Mouse (Mus musculus) forebrain, embryonic 12.5 days (tissue): ENCODE measurements around the gene Cisd3. TPM values are rescaled to one million over a fixed set of nuclear protein-coding genes. Genes with fewer than 3 reads are reported as not detected.

ENCODE experiments used
- ATAC-seq: fragments of 200-750 bp; cut with Nextera tagmentation; 2 replicates; pipeline ENCODE4 v1.8.0; 2017; ENCODE audit warnings: moderate TSS enrichment; ENCODE audit not compliant: low FRiP score
- H3K27ac ChIP-seq: fragments of 300-500 bp; sonication (generic); 2 replicates; pipeline ENCODE4 v1.5.1; 2016; ENCODE audit warnings: mild to moderate bottlenecking
- H3K27me3 ChIP-seq: fragments of 300-500 bp; sonication (generic); 2 replicates; pipeline ENCODE4 v1.6.1; 2016; ENCODE audit warnings: mild to moderate bottlenecking
- H3K36me3 ChIP-seq: fragments of 300-500 bp; sonication (generic); replicated peaks from 2 replicates; pipeline ENCODE4 v1.6.1; 2016; ENCODE audit warnings: mild to moderate bottlenecking
- H3K4me1 ChIP-seq: fragments of 300-500 bp; sonication (generic); 2 replicates; pipeline ENCODE4 v1.6.1; 2016
- H3K4me2 ChIP-seq: fragments of 300-500 bp; sonication (generic); 2 replicates; pipeline ENCODE4 v1.6.1; 2016; ENCODE audit warnings: mild to moderate bottlenecking, moderate library complexity
- H3K4me3 ChIP-seq: fragments of 300-500 bp; sonication (generic); replicated peaks from 2 replicates; pipeline ENCODE4 v1.5.1; 2016; ENCODE audit warnings: mild to moderate bottlenecking
- H3K9ac ChIP-seq: fragments of 300-500 bp; sonication (generic); 2 replicates; pipeline ENCODE4 v1.6.1; 2016; ENCODE audit warnings: mild to moderate bottlenecking
- H3K9me3 ChIP-seq: fragments of 300-500 bp; sonication (generic); 2 replicates; pipeline ENCODE4 v1.6.1; 2016
- WGBS: fragments of 180-500 bp; shearing (Covaris S2); methylation state at CpG from one replicate; pipeline ENCODE4 v1.1.7; 2016; 5-methylcytosine and 5-hydroxymethylcytosine counted together
- polyA plus RNA-seq: library from polyadenylated mRNA; unstranded; fragments of >200 nt; fragmentation: Nextera tagmentation; extraction: Ambion mirVana; gene quantifications from 2 replicates; pipeline ENCODE4 v1.2.1, GENCODE M21; 2016

Cisd3 gene
- polyA plus RNA-seq, 1 experiment from 2014 or later: 14.9 TPM

DNA sequence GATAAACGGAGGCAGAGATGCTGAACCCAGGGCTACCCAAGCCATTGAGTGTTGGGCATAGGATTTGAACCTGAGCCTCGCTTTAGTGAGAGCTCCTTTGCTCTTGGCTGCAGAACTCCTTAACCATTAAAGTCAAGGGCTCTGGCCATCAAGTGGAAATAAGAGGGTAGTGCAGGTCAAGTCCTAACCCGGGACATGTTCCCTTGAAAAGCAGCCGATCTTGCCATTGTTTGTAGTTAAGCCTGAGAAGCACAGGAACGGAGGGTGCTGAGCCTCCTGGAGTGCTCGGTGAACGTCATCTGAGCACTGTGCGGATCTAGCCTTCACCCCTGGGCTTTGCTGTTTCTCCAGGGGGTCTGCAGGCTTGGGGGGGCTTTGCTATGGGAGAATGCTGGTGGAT lies 7.8 kb upstream of the Cisd3 start:
- 29% methylated on average over 8 of the region's 8 CpGs for WGBS
- Histone ChIP-seq H3K36me3 (peaks cover 88% of the 10 kb centered on the region), H3K27me3 (no peaks in the 10 kb centered on the region), H3K4me1 (peaks cover 30% of the 10 kb centered on the region), H3K4me2 (no peak overlapping the region), H3K4me3 (no peak overlapping the region), H3K9ac (peak overlapping the region; percentile 17; the same call in 1 of the 2 replicates), H3K27ac (peak overlapping the region; percentile 43; the same call in 1 of the 2 replicates), H3K9me3 (no peaks in the 10 kb centered on the region)
- no peak for ATAC-seq

DNA sequence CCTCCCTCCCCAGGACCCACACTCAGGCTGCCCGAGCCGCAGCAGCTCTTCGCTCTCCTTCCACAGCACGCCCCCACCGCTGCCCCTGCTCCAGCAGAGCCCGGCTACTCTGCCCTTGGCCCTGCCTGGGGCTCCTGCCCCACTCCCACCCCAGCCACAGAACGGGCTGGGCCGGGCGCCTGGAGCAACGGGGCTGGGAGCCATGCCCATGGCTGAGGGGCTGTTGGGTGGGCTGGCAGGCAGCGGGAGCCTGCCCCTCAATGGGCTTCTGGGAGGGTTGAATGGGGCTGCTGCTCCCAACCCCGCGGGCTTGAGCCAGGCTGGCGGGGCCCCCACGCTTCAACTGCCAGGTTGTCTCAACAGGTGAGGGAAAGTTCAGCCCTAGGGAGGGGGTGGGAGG lies 7.3 kb upstream of the Cisd3 start:
- Histone ChIP-seq H3K4me1 (peaks cover 30% of the 10 kb centered on the region), H3K4me3 (no peak overlapping the region), H3K27me3 (no peaks in the 10 kb centered on the region), H3K27ac (peak overlapping the region; percentile 43; the same call in 1 of the 2 replicates), H3K9me3 (no peaks in the 10 kb centered on the region), H3K9ac (peak overlapping the region; percentile 17; the same call in 1 of the 2 replicates), H3K36me3 (peaks cover 84% of the 10 kb centered on the region), H3K4me2 (no peak overlapping the region)
- ATAC-seq: no peak
- WGBS: 71% methylated on average over 12 of the region's 15 CpGs

GRCm38 (mm10) chr11:97680430-97680829 lies 5.2 kb upstream of the Cisd3 start:
- Histone ChIP-seq H3K4me2 (no peak overlapping the region), H3K4me1 (peaks cover 35% of the 10 kb centered on the region), H3K4me3 (no peak overlapping the region), H3K9ac (0 out of 2 replicates have a peak overlapping the region, but pooled peaks have one; percentile 1), H3K27ac (peak overlapping the region; percentile 8; the same call in 1 of the 2 replicates), H3K27me3 (no peaks in the 10 kb centered on the region), H3K9me3 (no peaks in the 10 kb centered on the region), H3K36me3 (peaks cover 67% of the 10 kb centered on the region)
- no peak for ATAC-seq
- WGBS: 82% methylated on average over 12 of the region's 12 CpGs

DNA sequence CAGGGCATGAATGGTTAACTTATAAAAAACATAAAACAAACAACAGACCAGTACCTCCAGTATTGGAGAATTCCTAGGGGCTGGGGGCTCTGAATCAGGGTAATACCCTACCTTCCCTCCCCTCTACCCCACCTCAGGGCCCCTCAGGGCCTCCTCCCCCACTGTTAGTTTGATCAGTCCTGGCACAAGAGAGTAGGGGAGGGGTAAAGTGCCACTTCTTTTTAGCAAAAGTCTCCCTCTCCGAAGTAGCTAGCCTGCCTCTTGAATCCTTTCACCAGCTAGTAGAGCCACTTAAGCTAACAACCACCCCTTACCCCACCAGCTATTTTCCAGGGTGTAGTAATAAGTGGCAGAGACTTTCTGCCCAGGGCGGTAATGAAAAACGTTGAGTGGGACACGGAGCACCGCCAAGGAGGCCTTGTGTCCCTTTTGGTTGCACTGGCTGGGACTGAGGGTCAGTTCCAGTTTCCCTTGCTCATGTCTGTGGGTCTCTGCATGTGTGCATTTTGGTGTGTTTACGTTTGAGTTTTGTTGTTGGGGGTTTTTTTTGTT lies 3.0 kb upstream of the Cisd3 start:
- Histone ChIP-seq H3K9me3 (no peaks in the 10 kb centered on the region), H3K4me3 (no peak overlapping the region), H3K4me1 (peaks cover 26% of the 10 kb centered on the region), H3K4me2 (no peak overlapping the region), H3K9ac (no peak overlapping the region), H3K27me3 (0 out of 2 replicates have a peak, but pooled peaks cover 7% of the 10 kb centered on the region), H3K36me3 (peaks cover 49% of the 10 kb centered on the region), H3K27ac (no peak overlapping the region)
- WGBS: 69% methylated on average over 6 of the region's 6 CpGs
- no peak for ATAC-seq

- H3K27me3 ChIP-seq: 0 out of 2 replicates have a peak, but pooled peaks cover 7% of the 10 kb centered on the region
- peaks cover 18% of the 10 kb centered on the region for H3K4me1 ChIP-seq
- no peak overlapping the region for H3K4me3 ChIP-seq
- H3K4me2 ChIP-seq: no peak overlapping the region
- H3K27ac ChIP-seq: no peak overlapping the region
- H3K9ac ChIP-seq: no peak overlapping the region
- no peaks in the 10 kb centered on the region for H3K9me3 ChIP-seq
- ATAC-seq: no peak
- WGBS: 85% methylated on average over 6 of the region's 6 CpGs
- H3K36me3 ChIP-seq: peaks cover 49% of the 10 kb centered on the region
These were observed 1.5 kb upstream of the Cisd3 start for GRCm38 (mm10) chr11:97684063-97684680.

DNA sequence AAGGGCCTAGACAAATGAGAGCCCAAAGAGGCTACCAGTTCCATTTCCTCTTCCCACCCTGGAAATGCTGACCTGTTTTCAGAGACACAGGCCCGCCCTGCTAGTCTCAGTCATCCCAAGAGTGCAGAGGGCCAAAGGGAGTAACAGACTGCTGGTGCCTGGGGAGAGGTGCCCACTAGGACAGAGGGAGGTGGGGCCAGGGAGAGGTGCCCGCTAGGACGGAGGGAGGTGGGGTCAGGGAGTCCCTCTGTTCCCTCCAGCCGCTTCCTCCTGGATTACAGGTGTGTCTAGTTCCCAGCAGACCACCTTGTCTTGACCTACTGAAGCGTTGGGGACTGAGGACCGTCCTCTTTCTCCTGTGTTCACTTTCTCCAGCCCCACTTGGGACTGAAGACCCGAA lies 860 bp upstream of the Cisd3 start:
- Histone ChIP-seq H3K27ac (no peak overlapping the region), H3K4me1 (peaks cover 18% of the 10 kb centered on the region), H3K9ac (no peak overlapping the region), H3K4me3 (no peak overlapping the region), H3K36me3 (peaks cover 49% of the 10 kb centered on the region), H3K27me3 (0 out of 2 replicates have a peak, but pooled peaks cover 7% of the 10 kb centered on the region), H3K9me3 (no peaks in the 10 kb centered on the region), H3K4me2 (peak overlapping the region; percentile 87; the same call in 1 of the 2 replicates)
- no peak for ATAC-seq
- 32% methylated on average over 7 of the region's 7 CpGs for WGBS

DNA sequence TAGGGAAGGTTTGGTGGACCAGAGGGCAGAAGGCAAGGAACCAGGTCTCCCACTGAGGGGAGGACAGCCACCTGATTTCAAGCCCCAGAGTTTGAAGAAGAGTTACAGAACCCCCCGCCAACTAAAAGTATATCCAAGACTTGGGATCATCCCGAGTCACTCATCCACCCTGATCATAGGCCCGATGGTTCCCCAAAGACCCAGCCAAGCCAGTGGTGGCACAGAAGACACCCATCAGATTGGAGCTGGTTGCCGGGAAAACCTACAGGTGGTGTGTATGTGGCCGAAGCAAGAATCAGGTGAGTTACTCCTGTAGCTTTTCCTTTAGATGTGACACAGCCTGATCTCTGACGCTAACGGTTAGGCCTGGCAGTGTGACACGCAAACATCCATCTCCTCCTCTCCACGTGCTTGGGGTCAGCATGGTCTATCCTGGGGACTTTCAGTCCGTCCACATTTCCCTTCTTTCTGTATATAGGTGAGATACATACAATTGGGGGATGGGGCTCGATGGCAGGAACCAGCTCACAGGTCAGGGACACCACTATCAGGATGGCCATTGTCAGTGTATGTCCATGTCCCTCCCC lies 789 bp downstream of the Cisd3 start:
- no peak overlapping the region for H3K9ac ChIP-seq
- peaks cover 50% of the 10 kb centered on the region for H3K36me3 ChIP-seq
- 75% methylated on average over 11 of the region's 11 CpGs for WGBS
- peaks cover 18% of the 10 kb centered on the region for H3K4me1 ChIP-seq
- H3K27me3 ChIP-seq: 0 out of 2 replicates have a peak, but pooled peaks cover 7% of the 10 kb centered on the region
- H3K4me2 ChIP-seq: peak overlapping the region; percentile 87
- peak overlapping the region; percentile 45 for H3K4me3 ChIP-seq
- no peaks in the 10 kb centered on the region for H3K9me3 ChIP-seq
- no peak overlapping the region for H3K27ac ChIP-seq
- ATAC-seq: no peak

DNA sequence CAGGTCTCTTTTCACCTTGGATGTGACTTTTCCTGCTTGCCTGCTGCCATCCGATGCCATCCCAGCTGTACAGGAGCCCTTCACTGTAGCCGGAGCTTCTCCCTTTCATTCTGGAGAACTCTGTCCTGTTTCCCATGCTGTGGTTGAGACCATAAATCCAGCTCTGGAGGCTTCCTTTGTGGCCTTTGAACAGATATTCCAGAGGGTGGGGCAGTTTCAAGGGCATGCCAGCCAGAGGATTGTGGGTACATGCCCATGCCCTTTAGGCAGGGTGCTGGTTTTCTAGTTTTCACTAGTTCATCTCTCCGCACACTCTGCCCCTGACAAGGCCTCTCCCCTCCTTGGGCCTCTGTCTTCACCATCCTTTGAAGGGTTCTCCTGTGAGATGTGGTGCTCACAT lies 1.4 kb downstream of the Cisd3 start:
- ATAC-seq: no peak
- Histone ChIP-seq H3K4me1 (peaks cover 18% of the 10 kb centered on the region), H3K9ac (no peak overlapping the region), H3K27ac (no peak overlapping the region), H3K4me3 (no peak overlapping the region), H3K9me3 (no peaks in the 10 kb centered on the region), H3K27me3 (0 out of 2 replicates have a peak, but pooled peaks cover 7% of the 10 kb centered on the region), H3K4me2 (no peak overlapping the region), H3K36me3 (peaks cover 50% of the 10 kb centered on the region)
- WGBS: 91% methylated on average over 3 of the region's 3 CpGs

GRCm38 (mm10) chr11:97689861-97690260 lies 4.2 kb downstream of the Cisd3 start:
- no peak overlapping the region for H3K9ac ChIP-seq
- 0 out of 2 replicates have a peak overlapping the region, but pooled peaks have one; percentile 25 for H3K27ac ChIP-seq
- H3K36me3 ChIP-seq: peaks cover 58% of the 10 kb centered on the region
- whole genome bisulfite sequencing: 33% methylated on average over 10 of the region's 10 CpGs
- no peak overlapping the region for H3K4me2 ChIP-seq
- 0 out of 2 replicates have a peak, but pooled peaks cover 7% of the 10 kb centered on the region for H3K27me3 ChIP-seq
- H3K4me3 ChIP-seq: no peak overlapping the region
- H3K4me1 ChIP-seq: peaks cover 30% of the 10 kb centered on the region
- no peaks in the 10 kb centered on the region for H3K9me3 ChIP-seq
- ATAC-seq: no peak

GRCm38 (mm10) chr11:97694435-97694834 lies 8.8 kb downstream of the Cisd3 start:
- 79% methylated on average over 4 of the region's 4 CpGs for WGBS
- H3K4me2 ChIP-seq: peak overlapping the region; percentile 84

DNA sequence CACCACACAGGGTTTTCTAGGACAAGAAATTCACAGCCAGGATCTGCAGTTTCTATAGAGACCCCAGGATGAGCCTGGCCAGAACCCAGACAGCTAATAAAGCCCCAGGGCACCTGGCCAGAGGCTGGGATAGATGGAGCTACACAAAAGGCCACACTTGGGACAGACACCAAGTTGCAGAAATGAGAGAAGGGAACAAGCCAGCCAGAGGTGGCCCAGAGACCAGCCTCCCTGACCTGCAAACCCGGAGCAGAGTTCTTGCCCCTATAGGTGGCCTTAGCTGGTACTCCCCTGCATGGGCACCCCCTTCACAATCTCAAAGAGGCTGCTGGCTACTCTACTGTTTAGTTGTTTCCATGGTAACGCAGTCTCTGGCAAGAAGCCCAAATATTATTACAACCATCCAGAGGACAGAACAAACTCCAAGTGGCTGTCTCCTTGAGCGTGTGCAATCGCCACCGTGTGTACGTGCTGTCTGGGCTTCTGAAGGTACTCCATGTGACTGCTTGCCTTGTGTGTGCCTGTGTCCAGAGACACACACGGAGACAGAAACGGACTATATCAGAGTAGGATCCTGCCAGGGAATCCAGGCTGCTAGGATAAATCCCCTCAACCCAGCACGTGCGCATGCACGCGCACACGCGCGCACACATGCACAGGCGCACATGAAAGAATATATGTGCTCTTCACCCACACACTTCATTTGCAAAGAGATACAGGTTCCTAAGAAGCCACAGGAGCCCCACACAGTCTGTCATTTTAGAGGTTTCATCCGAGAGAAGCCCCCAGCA lies 9.5 kb downstream of the Cisd3 start:
- WGBS: 33% methylated on average over 17 of the region's 17 CpGs
- Histone ChIP-seq H3K36me3 (peaks cover 36% of the 10 kb centered on the region), H3K4me3 (peak overlapping the region; percentile 26), H3K4me1 (peaks cover 47% of the 10 kb centered on the region), H3K4me2 (peak overlapping the region; percentile 84), H3K9me3 (no peaks in the 10 kb centered on the region), H3K9ac (peak overlapping the region; percentile 48), H3K27me3 (no peaks in the 10 kb centered on the region), H3K27ac (peak overlapping the region; percentile 89)
- ATAC-seq: no peak

More at GRCm38 (mm10) chr11:97694435-97694834, 8.8 kb downstream of the Cisd3 start:
- H3K4me3 ChIP-seq: 0 out of 2 replicates have a peak overlapping the region, but pooled peaks have one; percentile 26
- peak overlapping the region; percentile 89 for H3K27ac ChIP-seq
- no peaks in the 10 kb centered on the region for H3K9me3 ChIP-seq
- no peak for ATAC-seq
- peaks cover 47% of the 10 kb centered on the region for H3K4me1 ChIP-seq
- no peaks in the 10 kb centered on the region for H3K27me3 ChIP-seq
- 0 out of 2 replicates have a peak overlapping the region, but pooled peaks have one; percentile 5 for H3K9ac ChIP-seq
- peaks cover 40% of the 10 kb centered on the region for H3K36me3 ChIP-seq
